Mouse (Mus musculus): ENCODE data around the gene Fdx1l. TPM values are rescaled to one million over a fixed set of nuclear protein-coding genes. Genes with fewer than 3 reads are reported as not detected.

Gene Fdx1l
- polyA plus RNA-seq, 1 experiment from 2014 or later: 39.4 TPM

DNA sequence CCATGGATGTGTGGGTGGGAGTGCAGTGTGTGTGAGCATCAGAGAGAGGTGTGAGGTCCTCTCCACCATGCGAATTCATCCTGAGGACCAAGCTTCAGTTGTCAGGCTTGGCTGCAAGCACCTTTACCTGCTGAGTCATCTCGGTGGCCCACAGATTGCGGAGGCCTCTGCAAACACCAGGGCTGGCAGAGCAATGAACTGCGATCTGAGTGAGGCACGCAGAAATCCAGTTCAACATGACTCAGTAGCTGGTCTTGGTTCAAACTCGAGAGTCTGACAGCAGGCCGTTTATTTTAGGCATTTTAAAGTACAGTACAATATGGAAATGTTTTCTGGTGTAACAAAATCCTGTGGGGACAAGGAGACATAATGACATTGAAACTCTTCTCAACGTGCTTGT is 24.4 kb upstream of the Fdx1l start:
- peak; percentile 76 for DNase-seq (ENCODE audit: low spot score)
- H3K36me3 ChIP-seq (ENCODE audit: control insufficient read depth, insufficient read depth, low read length): no peaks in the 10 kb centered on the region
- H3K4me2 ChIP-seq (replicated peaks; ENCODE audit: low read depth): no peak overlapping the region
- 48% methylated on average over 8 of the region's 8 CpGs for WGBS
- peak; percentile 82 for ATAC-seq (ENCODE audit: low FRiP score, low TSS enrichment)
- H3K27ac ChIP-seq (replicated peaks): no peak overlapping the region
- no peak for TF ChIP-seq EP300 (optimal IDR thresholded peaks at IDR 0.05)
- TF ChIP-seq CTCF (IDR thresholded peaks at IDR 0.05; ENCODE audit: low read depth): no peak
- H3K4me1 ChIP-seq (replicated peaks; ENCODE audit: control insufficient read depth, insufficient read depth): no peaks in the 10 kb centered on the region
- H3K27me3 ChIP-seq (ENCODE audit: control insufficient read depth, insufficient read depth, low read length): no peaks in the 10 kb centered on the region
- no peak overlapping the region for H3K9ac ChIP-seq (ENCODE audit: low read length)
- no peaks in the 10 kb centered on the region for H3K9me3 ChIP-seq (ENCODE audit: control insufficient read depth, low read length)
- no peak overlapping the region for H3K4me3 ChIP-seq (ENCODE audit: low read depth, low read length)

DNA sequence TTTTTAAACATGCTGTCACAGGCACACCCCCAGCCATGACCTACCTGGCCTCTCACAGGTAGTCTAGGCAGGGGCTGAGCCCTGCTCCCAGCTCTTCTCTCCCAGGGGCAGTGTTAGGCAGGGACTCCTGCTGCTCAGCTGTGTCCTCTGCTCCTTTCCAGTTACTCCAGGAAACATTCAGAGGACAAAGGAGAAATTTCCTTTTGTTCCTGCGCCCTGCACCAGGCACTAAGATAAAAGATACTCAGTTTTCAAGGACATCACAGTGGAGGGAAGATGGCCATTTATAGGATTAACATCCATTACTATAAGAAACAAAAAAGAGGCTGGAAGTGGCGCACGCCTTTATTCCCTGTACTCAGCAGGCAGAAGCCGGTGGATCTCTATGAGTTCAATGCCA is 22.5 kb upstream of the Fdx1l start:
- no peaks in the 10 kb centered on the region for H3K27me3 ChIP-seq (ENCODE audit: control insufficient read depth, insufficient read depth, low read length)
- no peaks in the 10 kb centered on the region for H3K9me3 ChIP-seq (ENCODE audit: control insufficient read depth, low read length)
- H3K36me3 ChIP-seq (ENCODE audit: control insufficient read depth, insufficient read depth, low read length): no peaks in the 10 kb centered on the region
- H3K27ac ChIP-seq (replicated peaks): no peak overlapping the region
- H3K4me2 ChIP-seq (replicated peaks; ENCODE audit: low read depth): no peak overlapping the region
- no peaks in the 10 kb centered on the region for H3K4me1 ChIP-seq (replicated peaks; ENCODE audit: control insufficient read depth, insufficient read depth)
- no peak for TF ChIP-seq EP300 (optimal IDR thresholded peaks at IDR 0.05)
- TF ChIP-seq CTCF (IDR thresholded peaks at IDR 0.05; ENCODE audit: low read depth): no peak
- H3K9ac ChIP-seq (ENCODE audit: low read length): no peak overlapping the region
- DNase-seq (ENCODE audit: low spot score) (no peak), ATAC-seq (ENCODE audit: low FRiP score, low TSS enrichment) (no peak)
- H3K4me3 ChIP-seq (ENCODE audit: low read depth, low read length): no peak overlapping the region
- WGBS: 91% methylated on average over 4 of the region's 4 CpGs

DNA sequence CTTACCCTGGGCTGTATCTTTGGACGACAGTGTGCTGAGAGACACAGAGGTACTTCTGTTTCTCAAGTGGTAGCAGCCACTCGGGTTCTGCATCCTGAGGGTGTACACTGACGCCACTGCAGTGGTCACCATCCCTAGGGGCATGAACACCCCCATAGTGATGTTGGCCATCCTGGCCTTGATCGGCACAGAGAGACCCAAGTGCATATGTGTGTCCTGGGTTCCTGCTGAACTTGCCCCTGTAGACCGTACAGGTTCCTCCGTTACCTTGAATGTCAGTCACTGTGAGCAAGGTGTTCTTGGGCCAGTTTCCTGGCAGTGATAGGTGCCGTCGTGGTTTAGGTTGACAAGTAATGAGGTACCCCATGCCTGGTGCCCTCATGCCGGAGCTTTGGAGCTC is 20.0 kb upstream of the Fdx1l start:
- H3K4me3 ChIP-seq (ENCODE audit: low read depth, low read length): no peak overlapping the region
- 0 out of 2 replicates have a peak, but pooled peaks cover 1% of the 10 kb centered on the region for H3K36me3 ChIP-seq (ENCODE audit: control insufficient read depth, insufficient read depth, low read length)
- ATAC-seq (ENCODE audit: low FRiP score, low TSS enrichment): no peak
- 90% methylated on average over 9 of the region's 9 CpGs for WGBS
- H3K9me3 ChIP-seq (ENCODE audit: control insufficient read depth, low read length): no peaks in the 10 kb centered on the region
- no peak overlapping the region for H3K4me2 ChIP-seq (replicated peaks; ENCODE audit: low read depth)
- no peak overlapping the region for H3K27ac ChIP-seq (replicated peaks)
- DNase-seq (ENCODE audit: low spot score): no peak
- H3K9ac ChIP-seq (ENCODE audit: low read length): no peak overlapping the region
- no peak for TF ChIP-seq CTCF (IDR thresholded peaks at IDR 0.05; ENCODE audit: low read depth)
- no peak for TF ChIP-seq EP300 (optimal IDR thresholded peaks at IDR 0.05)
- H3K27me3 ChIP-seq (ENCODE audit: control insufficient read depth, insufficient read depth, low read length): no peaks in the 10 kb centered on the region
- no peaks in the 10 kb centered on the region for H3K4me1 ChIP-seq (replicated peaks; ENCODE audit: control insufficient read depth, insufficient read depth)

DNA sequence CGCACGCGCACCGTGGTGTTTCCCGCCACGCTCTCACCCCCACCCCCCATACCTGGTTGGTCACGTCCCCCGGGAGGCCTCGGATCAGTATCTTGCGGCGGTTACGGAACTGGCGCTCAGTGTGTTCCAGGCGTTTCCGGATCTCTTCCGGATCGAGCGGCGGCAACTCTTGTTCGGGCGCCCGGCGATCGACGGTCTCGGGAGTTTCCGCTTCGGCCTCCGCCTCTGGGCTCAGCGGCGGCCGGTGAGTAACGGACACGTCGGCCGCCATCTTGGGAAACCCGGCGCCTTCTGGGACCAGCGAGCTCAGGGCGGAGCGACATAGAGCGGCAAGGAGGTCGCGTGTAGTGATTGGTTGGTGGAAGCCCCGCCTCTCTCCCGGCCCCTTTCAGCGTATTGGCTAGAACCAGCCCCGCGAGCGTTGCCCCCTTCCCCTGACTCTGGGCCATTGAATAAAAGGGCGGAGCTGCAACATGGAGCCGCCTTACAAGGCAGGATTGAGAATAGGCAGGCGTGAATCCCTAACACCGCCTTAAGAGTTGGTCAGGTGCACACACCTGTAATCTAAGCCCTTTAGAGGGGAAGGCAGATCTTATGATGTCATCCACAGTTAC is 18.4 kb upstream of the Fdx1l start, which contains the start of the genes Gm38431 and Raver1:
Gene Gm38431 (minus strand): TSS at position 291 of the 614 bp plus-strand sequence.
Gene Raver1 (minus strand): TSS at position 302 of the 614 bp plus-strand sequence.
- peak within 1 kb of the TSS; percentile 76 for H3K4me3 ChIP-seq (ENCODE audit: low read depth, low read length)
- no peaks in the 10 kb centered on the region for H3K27me3 ChIP-seq (ENCODE audit: control insufficient read depth, insufficient read depth, low read length)
- peak within 1 kb of the TSS; percentile 79 for H3K9ac ChIP-seq (ENCODE audit: low read length)
- TF ChIP-seq CTCF (IDR thresholded peaks at IDR 0.05; ENCODE audit: low read depth) (no peak), EP300 (optimal IDR thresholded peaks at IDR 0.05) (no peak)
- peak within 1 kb of the TSS; percentile 69 for H3K4me2 ChIP-seq (replicated peaks; ENCODE audit: low read depth)
- no peaks in the 10 kb centered on the region for H3K4me1 ChIP-seq (replicated peaks; ENCODE audit: control insufficient read depth, insufficient read depth)
- DNase-seq (ENCODE audit: low spot score) (peak; percentile 99), ATAC-seq (ENCODE audit: low FRiP score, low TSS enrichment) (peak; percentile 99)
- H3K36me3 ChIP-seq (ENCODE audit: control insufficient read depth, insufficient read depth, low read length): peaks cover 7% of the 10 kb centered on the region; the same call in 1 of the 2 replicates
- no peaks in the 10 kb centered on the region for H3K9me3 ChIP-seq (ENCODE audit: control insufficient read depth, low read length)
- under 1% methylated on average over 54 of the region's 54 CpGs for WGBS
- H3K27ac ChIP-seq (replicated peaks): peak within 1 kb of the TSS; percentile 84

DNA sequence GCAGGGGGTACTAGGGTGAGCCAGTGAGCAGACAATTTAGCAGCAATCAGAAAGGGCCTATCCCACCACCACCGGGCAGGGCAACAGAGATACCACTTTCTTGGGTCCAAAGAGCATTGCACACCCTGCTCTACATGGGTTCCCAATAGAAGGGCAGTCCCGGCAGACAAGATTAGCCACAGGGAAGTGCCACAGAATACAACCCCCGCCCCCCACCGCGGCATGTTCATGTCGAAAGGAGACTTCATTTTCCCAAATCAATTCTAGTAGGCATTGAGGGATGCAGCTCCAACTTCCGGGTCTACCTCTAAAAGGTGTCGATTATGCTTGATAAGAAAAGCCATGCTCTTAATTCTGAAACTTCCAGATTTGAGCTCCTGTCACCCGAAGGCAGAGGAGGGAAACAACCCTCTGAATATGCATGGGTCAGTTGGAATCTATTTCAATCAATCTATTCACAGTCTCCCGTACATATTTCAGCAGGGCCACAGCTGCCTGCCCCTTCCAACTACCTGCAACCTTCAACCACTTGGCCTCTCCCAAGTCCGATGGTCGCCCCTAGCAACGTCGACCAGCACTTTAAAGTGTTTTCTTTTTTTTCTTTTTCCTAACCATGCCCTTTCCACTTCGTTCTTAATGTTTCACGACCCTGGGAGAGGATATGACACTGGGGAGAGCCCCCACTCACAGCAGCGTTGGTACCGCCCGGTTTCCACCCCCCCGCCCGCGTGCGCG is 17.7 kb upstream of the Fdx1l start:
- peak; percentile 69 for DNase-seq (ENCODE audit: low spot score)

DNA sequence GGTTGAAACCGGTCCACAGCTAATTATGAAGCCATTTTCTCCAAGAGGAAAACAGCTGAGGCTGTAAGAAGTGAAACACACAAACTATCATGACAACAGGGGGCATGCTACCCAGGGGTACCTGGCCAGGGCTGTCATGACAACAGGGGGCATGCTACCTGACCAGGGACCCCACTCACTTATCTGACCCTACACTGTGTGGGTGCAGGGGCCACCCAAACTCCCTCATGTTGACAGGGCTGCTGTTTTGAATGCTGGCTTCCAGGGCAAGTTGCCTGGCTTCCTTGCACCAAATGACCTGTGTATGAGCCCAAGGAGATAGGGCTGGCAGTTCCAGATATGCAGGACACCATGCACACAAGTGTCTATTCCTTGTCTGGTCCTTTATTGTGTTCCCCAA is 17.1 kb upstream of the Fdx1l start:
- no peak for ATAC-seq (ENCODE audit: low FRiP score, low TSS enrichment)
- peak overlapping the region; percentile 79 for H3K9ac ChIP-seq (ENCODE audit: low read length)
- peak overlapping the region; percentile 69 for H3K4me2 ChIP-seq (replicated peaks; ENCODE audit: low read depth)
- H3K36me3 ChIP-seq (ENCODE audit: control insufficient read depth, insufficient read depth, low read length): peaks cover 16% of the 10 kb centered on the region
- no peaks in the 10 kb centered on the region for H3K27me3 ChIP-seq (ENCODE audit: control insufficient read depth, insufficient read depth, low read length)
- 68% methylated on average over 1 of the region's 1 CpGs for WGBS
- H3K4me1 ChIP-seq (replicated peaks; ENCODE audit: control insufficient read depth, insufficient read depth): no peaks in the 10 kb centered on the region
- H3K27ac ChIP-seq (replicated peaks): no peak overlapping the region
- H3K9me3 ChIP-seq (ENCODE audit: control insufficient read depth, low read length): no peaks in the 10 kb centered on the region
- no peak for TF ChIP-seq CTCF (IDR thresholded peaks at IDR 0.05; ENCODE audit: low read depth)
- H3K4me3 ChIP-seq (ENCODE audit: low read depth, low read length): peak overlapping the region; percentile 76
- no peak for DNase-seq (ENCODE audit: low spot score)

More for the DNA sequence above, 17.7 kb upstream of the Fdx1l start:
- Histone ChIP-seq H3K4me1 (replicated peaks; ENCODE audit: control insufficient read depth, insufficient read depth) (no peaks in the 10 kb centered on the region), H3K27ac (replicated peaks) (peak overlapping the region; percentile 84; the same call in 1 of the 2 replicates), H3K27me3 (ENCODE audit: control insufficient read depth, insufficient read depth, low read length) (no peaks in the 10 kb centered on the region), H3K36me3 (ENCODE audit: control insufficient read depth, insufficient read depth, low read length) (peaks cover 12% of the 10 kb centered on the region), H3K9me3 (ENCODE audit: control insufficient read depth, low read length) (no peaks in the 10 kb centered on the region), H3K9ac (ENCODE audit: low read length) (peak overlapping the region; percentile 79), H3K4me3 (ENCODE audit: low read depth, low read length) (peak overlapping the region; percentile 76), H3K4me2 (replicated peaks; ENCODE audit: low read depth) (peak overlapping the region; percentile 69)
- peak; percentile 6 for ATAC-seq (ENCODE audit: low FRiP score, low TSS enrichment)
- WGBS: 2% methylated on average over 24 of the region's 24 CpGs
- no peak for TF ChIP-seq CTCF (IDR thresholded peaks at IDR 0.05; ENCODE audit: low read depth)
- no peak for TF ChIP-seq EP300 (optimal IDR thresholded peaks at IDR 0.05)
